In genomic region chr19:33259164-33259563, GRCm38 (mm10) we compare ENCODE assay signal across 35 mouse cellular contexts.
"Had no signal": no experiment of that assay in that cellular context is flagged by ENCODE, and none has a peak within 500 bp of the region (broad histone marks: within the 10 kb centered on the region; RNA-seq: fewer than 3 reads in every experiment).

No protein-coding gene starts in this region.

- ATAC-seq: hindbrain, embryonic 16.5 days; hindbrain, postnatal 0 days; inflammation-experienced regulatory T-cells, adult 6 months; intestine, embryonic 15.5 days; intestine, embryonic 16.5 days; intestine, postnatal 0 days had no signal

- H3K4me1 ChIP-seq: heart, embryonic 12.5 days; heart, embryonic 13.5 days; heart, embryonic 15.5 days; hindbrain, embryonic 10.5 days; hindbrain, embryonic 12.5 days; hindbrain, embryonic 13.5 days; hindbrain, embryonic 15.5 days; intestine, embryonic 15.5 days; kidney, embryonic 15.5 days had no signal

- H3K36me3 ChIP-seq: heart, embryonic 12.5 days; heart, embryonic 13.5 days; heart, embryonic 15.5 days; hindbrain, embryonic 10.5 days; hindbrain, embryonic 12.5 days; hindbrain, embryonic 13.5 days; hindbrain, embryonic 15.5 days; intestine, embryonic 15.5 days; kidney, embryonic 15.5 days had no signal

- DNase-seq: heart, postnatal 10 days; heart, postnatal 14 days; heart, postnatal 36 days; heart, postnatal 4 days; kidney, adult 11 months; kidney, adult 18-20 months; kidney, adult 2 months; kidney, adult 8-10 months; kidney, adult 9 months; kidney, postnatal 10 days; kidney, postnatal 14 days; kidney, postnatal 25 days; kidney, postnatal 36 days; kidney, postnatal 4 days; layer of hippocampus, adult 9-11 months; layer of hippocampus, postnatal 36 days had no signal

- H3K9me3 ChIP-seq: heart, embryonic 12.5 days; heart, embryonic 13.5 days; heart, embryonic 15.5 days; hindbrain, embryonic 10.5 days; hindbrain, embryonic 12.5 days; hindbrain, embryonic 13.5 days; hindbrain, embryonic 15.5 days; intestine, embryonic 15.5 days; kidney, embryonic 15.5 days had no signal

- H3K4me2 ChIP-seq: heart, embryonic 11.5 days; heart, embryonic 12.5 days; heart, embryonic 13.5 days; heart, embryonic 15.5 days; hindbrain, embryonic 12.5 days; hindbrain, embryonic 13.5 days; hindbrain, embryonic 14.5 days; hindbrain, embryonic 15.5 days; intestine, embryonic 15.5 days; kidney, embryonic 15.5 days had no signal

- H3K4me3 ChIP-seq: heart, embryonic 12.5 days; heart, embryonic 13.5 days; heart, embryonic 15.5 days; hindbrain, embryonic 10.5 days; hindbrain, embryonic 12.5 days; hindbrain, embryonic 13.5 days; hindbrain, embryonic 15.5 days; intestine, embryonic 15.5 days; kidney, embryonic 15.5 days; layer of hippocampus, adult 2 months; left cerebral cortex, adult 2 months had no signal

- H3K9ac ChIP-seq: heart, embryonic 12.5 days; heart, embryonic 13.5 days; heart, embryonic 15.5 days; hindbrain, embryonic 12.5 days; hindbrain, embryonic 13.5 days; hindbrain, embryonic 14.5 days; hindbrain, embryonic 15.5 days; intestine, embryonic 15.5 days; kidney, embryonic 15.5 days had no signal

- H3K27ac ChIP-seq: heart, embryonic 13.5 days; heart, embryonic 15.5 days; hindbrain, embryonic 10.5 days; hindbrain, embryonic 12.5 days; hindbrain, embryonic 13.5 days; hindbrain, embryonic 14.5 days; hindbrain, embryonic 15.5 days; hindbrain, postnatal 0 days; intestine, embryonic 15.5 days; kidney, embryonic 15.5 days; kidney, postnatal 0 days; layer of hippocampus, adult 2 months; left cerebral cortex, adult 2 months had no signal

- H3K27me3 ChIP-seq: heart, embryonic 12.5 days; heart, embryonic 13.5 days; heart, embryonic 15.5 days; hindbrain, embryonic 12.5 days; hindbrain, embryonic 13.5 days; hindbrain, embryonic 15.5 days; intestine, embryonic 15.5 days; kidney, embryonic 15.5 days had no signal
